Mouse (Mus musculus) retina, embryonic 14.5 days (tissue): ENCODE results near the gene Oaz2.
A peak's percentile ranks its signal among the peaks of the same experiment; 100 is the strongest.
"Not testable (repeated sequence)": the region's sequence is repeated elsewhere in the genome, so short reads cannot be mapped to it uniquely, and the experiment has no call there.

ENCODE experiments used
- DNase-seq: peaks from one replicate; pipeline ENCODE4 v3.0.0-alpha.2; 2015; ENCODE audit warnings: low spot score

Oaz2 gene

DNA sequence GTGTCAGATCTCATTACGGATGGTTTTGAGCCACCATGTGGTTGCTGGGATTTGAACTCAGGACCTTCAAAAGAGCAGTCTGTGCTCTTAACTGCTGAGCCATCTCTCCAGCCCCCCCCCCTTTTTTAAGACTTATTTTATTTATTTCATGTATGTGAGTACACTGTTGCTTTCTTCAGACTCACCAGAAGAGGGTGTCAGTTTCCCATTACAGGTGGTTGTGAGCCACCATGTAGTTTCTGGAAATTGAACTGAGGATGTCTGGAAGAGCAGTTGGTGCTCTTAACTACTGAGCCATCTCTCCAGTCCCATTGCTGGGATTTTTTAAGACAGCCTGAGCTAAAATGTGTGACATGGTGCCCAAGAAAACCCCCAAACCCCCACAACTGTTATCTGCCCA is 15.8 kb upstream of the Oaz2 start:
- not testable (repeated sequence) for DNase-seq

- DNase-seq = no peak
These were observed 14.1 kb upstream of the Oaz2 start for GRCm38 (mm10) chr9:65653741-65654140.

- no peak for DNase-seq
These were observed 13.0 kb upstream of the Oaz2 start for GRCm38 (mm10) chr9:65654700-65655237.

GRCm38 (mm10) chr9:65655540-65655939 is 12.3 kb upstream of the Oaz2 start:
- no peak for DNase-seq

- DNase-seq = no peak
These were observed 10.6 kb upstream of the Oaz2 start for GRCm38 (mm10) chr9:65657218-65657617.

GRCm38 (mm10) chr9:65661029-65661428 is 6.8 kb upstream of the Oaz2 start:
- peak; percentile 55 for DNase-seq

GRCm38 (mm10) chr9:65661493-65661892 is 6.3 kb upstream of the Oaz2 start:
- peak; percentile 66 for DNase-seq

DNA sequence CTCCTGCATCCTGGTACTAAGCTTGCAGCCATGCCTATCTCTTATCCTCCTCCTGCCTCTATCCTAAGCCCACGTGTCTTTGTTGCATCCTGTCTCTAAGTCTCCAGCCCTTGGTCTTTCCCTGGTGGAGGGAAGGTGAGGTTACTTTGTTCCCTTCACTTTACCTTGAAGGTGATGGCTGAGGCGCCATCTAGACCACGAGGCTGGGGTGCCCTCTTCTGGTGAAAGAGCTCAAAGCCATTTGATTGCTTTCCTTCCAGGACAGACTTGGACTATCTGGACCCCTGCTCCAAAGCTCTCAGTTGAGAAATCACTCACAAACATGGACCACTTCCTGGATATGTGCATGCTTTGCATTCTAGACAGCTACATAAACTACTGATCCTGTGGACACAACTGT is 3.6 kb upstream of the Oaz2 start:
- peak; percentile 75 for DNase-seq

- peak; percentile 86 for DNase-seq
These were observed 1.8 kb upstream of the Oaz2 start for GRCm38 (mm10) chr9:65666042-65666441.

- no peak for DNase-seq
These were observed 3.7 kb downstream of the Oaz2 start for GRCm38 (mm10) chr9:65671431-65671931.

GRCm38 (mm10) chr9:65672996-65673395 is 5.2 kb downstream of the Oaz2 start:
- no peak for DNase-seq

GRCm38 (mm10) chr9:65675461-65676357 is 7.9 kb downstream of the Oaz2 start:
- DNase-seq = no peak

GRCm38 (mm10) chr9:65676358-65677118 is 8.7 kb downstream of the Oaz2 start:
- DNase-seq = peak; percentile 97

GRCm38 (mm10) chr9:65677119-65677462 is 9.3 kb downstream of the Oaz2 start:
- no peak for DNase-seq

DNA sequence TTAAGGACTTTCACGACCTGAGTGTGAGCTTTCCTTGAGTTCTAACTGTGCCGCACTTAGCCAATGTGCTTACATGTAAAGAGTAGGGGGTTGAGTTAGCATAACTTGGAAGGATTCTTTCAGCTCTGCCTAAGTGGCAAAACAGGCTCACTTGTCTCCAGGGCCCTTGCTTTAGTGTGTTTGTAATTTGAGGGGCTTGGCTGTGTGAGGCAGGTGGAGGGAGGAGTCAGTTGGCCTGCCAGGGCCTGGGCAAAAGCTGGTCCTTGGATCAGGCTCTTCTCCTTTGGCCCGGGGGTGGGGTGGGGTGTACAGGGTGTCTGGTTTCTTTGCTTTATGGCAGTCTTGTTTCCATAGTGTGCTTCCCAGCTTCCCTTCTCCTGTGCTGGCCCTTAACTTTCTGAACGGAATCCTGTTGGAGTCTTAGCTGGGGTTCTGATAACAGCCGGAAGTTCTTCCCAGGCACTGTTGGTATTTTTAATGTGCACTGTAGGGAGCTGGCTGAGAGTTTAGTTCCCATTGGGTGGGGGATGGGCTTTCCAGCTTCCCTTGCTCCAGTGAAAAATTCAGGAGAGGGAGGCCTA is 11.5 kb downstream of the Oaz2 start:
- DNase-seq = no peak

DNA sequence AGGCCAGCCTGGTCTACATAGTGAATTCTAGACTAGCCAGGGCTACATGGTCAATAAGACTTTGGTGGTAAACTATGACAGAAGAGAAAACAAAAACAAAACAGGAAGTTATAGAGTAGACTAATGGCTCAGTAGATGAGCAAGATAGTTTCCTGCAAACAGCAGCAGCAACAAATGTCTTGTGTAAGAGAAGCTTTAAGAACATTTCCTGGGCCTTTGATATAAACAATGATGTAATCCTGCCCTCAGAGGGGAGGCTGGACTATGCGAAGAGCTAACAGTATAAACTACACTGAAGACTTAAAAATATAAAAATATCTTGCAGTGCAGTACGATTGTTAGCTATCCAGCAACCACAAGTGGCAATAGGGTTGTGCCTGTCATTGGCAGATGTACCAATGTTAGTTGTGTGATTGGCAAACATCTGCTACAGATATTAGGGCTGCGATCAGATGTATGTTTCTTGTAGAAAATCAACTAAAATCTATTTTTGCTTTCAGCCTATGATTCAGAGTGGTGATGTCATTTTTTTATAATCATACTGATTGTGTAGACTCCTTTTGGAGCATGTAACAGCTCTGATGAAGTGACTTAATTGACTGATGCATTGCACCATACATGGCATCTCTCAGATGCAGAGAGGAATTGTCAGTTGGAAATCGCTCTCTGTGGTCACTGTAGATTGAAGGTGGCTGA is 13.3 kb downstream of the Oaz2 start:
- no peak for DNase-seq

GRCm38 (mm10) chr9:65681634-65681940 is 13.8 kb downstream of the Oaz2 start:
- DNase-seq = no peak

DNA sequence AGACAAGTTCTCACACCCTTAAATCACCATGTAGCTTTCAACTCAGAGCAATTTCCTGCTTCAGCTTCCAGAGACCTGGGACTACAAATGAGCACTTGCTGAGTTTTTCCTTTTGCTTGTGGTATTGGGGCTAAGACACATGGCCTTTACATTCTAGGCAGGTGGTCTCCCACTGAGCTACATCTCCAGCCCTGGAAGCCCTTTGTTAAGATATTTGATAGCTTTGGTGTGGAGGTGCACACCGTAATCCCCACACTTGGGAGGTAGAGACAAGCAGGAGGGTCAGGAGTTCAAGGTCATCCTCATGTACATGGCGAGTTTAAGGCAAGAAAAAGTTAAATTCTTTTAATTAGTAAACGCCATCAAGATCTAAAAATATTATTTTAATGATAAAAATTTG is 14.4 kb downstream of the Oaz2 start:
- DNase-seq = no peak

DNA sequence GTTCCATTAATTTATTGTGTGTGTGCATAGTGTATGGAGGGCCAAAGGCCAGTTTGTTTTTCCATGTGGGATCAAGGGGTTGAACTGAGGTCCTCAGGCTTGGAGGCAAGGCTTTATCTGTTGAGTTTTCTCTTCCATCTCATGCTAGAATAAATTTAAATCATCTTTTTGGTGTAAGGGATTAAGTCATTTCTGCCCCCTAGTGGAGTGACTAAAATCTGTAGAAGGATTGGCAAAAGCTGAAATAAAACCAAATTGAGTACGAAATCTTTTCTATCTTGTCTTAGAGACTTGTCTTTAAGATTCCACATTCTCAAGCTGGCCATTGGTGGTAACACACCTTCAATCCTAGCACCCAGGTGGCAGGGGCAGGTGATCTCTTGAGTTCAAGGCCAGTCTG is 15.2 kb downstream of the Oaz2 start:
- DNase-seq = peak; percentile 71

- no peak for DNase-seq
These were observed 16.9 kb downstream of the Oaz2 start for GRCm38 (mm10) chr9:65684704-65685103.

- DNase-seq = not testable (repeated sequence)
These were observed 22.1 kb downstream of the Oaz2 start for GRCm38 (mm10) chr9:65689869-65690268.

DNA sequence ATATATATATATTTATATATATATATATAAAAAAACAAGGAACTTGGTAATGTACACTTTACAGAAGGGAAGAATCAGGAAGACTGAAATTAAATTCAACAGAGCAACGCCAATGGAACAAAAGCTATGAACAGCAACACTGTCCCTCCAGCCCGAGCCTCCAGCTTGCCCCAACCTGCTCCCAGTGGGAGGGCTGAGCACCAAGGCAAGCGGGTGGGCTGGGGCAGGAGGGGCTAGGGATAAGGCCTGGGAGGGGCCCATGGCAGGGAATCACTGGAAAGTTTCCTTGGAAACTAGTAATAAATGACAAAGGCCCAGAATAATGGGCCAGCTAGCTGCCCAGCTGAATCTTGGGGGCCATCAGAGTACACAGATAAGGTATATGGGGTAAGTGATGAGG is 24.7 kb downstream of the Oaz2 start:
- no peak for DNase-seq
